Mouse (Mus musculus): Measurements from ENCODE around the gene Sin3b.

Sin3b gene

DNA sequence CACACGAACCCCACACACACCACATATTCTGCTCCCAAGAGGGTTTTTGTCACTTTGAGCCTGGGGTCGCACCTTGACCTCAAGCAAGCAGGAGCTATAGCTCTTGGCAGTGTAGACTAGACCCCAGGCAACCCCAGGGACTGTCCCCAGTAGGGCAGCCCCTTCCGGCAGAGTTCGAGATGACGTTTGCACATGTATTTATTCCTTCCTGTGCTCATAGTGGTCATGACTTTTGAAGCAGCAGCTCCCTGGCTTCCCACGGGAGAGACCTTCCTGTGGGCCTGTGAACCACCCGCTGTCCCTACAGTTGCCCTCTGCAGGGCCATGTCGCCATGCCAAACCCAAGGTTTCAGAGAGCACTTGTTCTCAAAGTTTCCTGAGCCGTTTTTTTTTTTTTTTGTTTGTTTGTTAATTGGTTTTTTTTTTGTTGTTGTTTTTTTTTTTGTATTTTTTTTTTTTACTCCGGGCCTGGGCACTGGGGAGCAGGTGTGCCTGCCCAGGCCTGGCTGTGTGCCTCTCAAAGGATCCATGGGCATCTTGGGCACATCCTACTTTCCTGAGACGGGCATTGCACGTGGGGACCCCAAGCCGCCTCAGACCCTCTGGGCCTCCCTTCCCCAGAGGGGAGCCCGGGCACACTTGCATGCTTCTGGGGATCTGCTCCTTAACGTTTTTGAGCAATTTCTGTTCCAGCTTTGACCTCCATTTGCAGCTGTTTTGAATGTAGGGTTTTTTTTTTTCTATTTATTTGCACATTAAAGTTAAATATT, 34.5 kb downstream of the Sin3b start:
- TF ChIP-seq POU5F1 (IDR thresholded peaks at IDR 0.05; ENCODE audit: borderline replicate concordance, low read length): no peak
- no peak for TF ChIP-seq CTCF (conservative IDR thresholded peaks at IDR 0.05; ENCODE audit: low read length)
- no peak for TF ChIP-seq NANOG (IDR thresholded peaks at IDR 0.05; ENCODE audit: borderline replicate concordance, low read length)

DNA sequence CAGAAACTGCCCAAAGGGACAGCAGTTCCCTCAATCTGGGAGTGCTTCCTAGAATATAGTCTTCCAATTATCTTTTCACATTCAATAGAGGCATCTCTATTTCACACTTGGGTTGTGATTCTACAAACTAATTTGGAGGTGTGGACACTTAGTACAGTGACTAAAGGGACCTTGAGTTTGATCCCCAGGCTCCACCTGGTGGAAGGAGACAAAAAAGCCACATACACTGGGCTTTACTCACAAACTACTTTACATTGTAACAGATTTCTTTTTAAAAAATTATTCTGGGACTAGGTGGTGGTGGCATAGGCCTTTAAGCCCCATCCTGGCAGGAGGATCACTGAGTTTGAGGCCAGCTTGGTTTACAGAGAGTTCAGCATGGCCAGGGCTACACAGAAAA, 35.2 kb downstream of the Sin3b start:
- peaks cover 22% of the 10 kb centered on the region for H3K4me1 ChIP-seq (replicated peaks; ENCODE audit: low read depth, low read length)
- TF ChIP-seq POU5F1 (IDR thresholded peaks at IDR 0.05; ENCODE audit: borderline replicate concordance, low read length) (no peak), NANOG (IDR thresholded peaks at IDR 0.05; ENCODE audit: borderline replicate concordance, low read length) (no peak), CTCF (conservative IDR thresholded peaks at IDR 0.05; ENCODE audit: low read length) (peak; percentile 22)
- peaks cover 27% of the 10 kb centered on the region for H3K36me3 ChIP-seq (ENCODE audit: insufficient read depth, low read length)
- H3K27me3 ChIP-seq (ENCODE audit: insufficient read depth, low read length): peaks cover 14% of the 10 kb centered on the region; the same call in 1 of the 2 replicates
- no peaks in the 10 kb centered on the region for H3K9me3 ChIP-seq (ENCODE audit: low read length)
- H3K4me3 ChIP-seq (replicated peaks; ENCODE audit: low read length): no peak overlapping the region

More for the DNA sequence above, 34.5 kb downstream of the Sin3b start:
- Histone ChIP-seq H3K27me3 (ENCODE audit: insufficient read depth, low read length) (peaks cover 14% of the 10 kb centered on the region; the same call in 1 of the 2 replicates), H3K4me3 (replicated peaks; ENCODE audit: low read length) (peak overlapping the region; percentile 74), H3K4me1 (replicated peaks; ENCODE audit: low read depth, low read length) (peaks cover 22% of the 10 kb centered on the region), H3K9me3 (ENCODE audit: low read length) (no peaks in the 10 kb centered on the region), H3K36me3 (ENCODE audit: insufficient read depth, low read length) (peaks cover 34% of the 10 kb centered on the region)

DNA sequence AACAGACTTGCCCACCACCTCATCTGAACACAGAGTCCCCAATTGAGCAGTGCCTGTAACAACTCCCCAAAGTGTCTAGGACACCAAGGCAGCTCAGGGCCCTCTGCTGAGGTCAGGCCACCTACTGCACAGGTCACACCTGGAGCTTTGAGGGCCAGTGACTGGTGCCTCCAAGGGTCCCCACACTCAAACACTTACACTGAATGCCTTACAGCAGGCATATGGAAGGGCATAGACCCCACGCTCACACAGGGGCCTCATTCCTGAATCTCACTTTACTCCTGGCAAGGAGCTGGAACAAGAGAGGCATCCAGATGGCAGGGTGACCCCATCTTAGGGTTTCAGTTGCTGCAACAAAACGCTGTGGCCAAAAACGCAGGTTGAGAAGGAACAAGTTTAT, 37.1 kb downstream of the Sin3b start:
- TF ChIP-seq POU5F1 (IDR thresholded peaks at IDR 0.05; ENCODE audit: borderline replicate concordance, low read length): no peak
- TF ChIP-seq CTCF (conservative IDR thresholded peaks at IDR 0.05; ENCODE audit: low read length): no peak
- TF ChIP-seq NANOG (IDR thresholded peaks at IDR 0.05; ENCODE audit: borderline replicate concordance, low read length): no peak
- no peaks in the 10 kb centered on the region for H3K9me3 ChIP-seq (ENCODE audit: low read length)
- peaks cover 20% of the 10 kb centered on the region for H3K4me1 ChIP-seq (replicated peaks; ENCODE audit: low read depth, low read length)
- peaks cover 12% of the 10 kb centered on the region for H3K36me3 ChIP-seq (ENCODE audit: insufficient read depth, low read length)
- no peak overlapping the region for H3K4me3 ChIP-seq (replicated peaks; ENCODE audit: low read length)
- peaks cover 14% of the 10 kb centered on the region; the same call in 1 of the 2 replicates for H3K27me3 ChIP-seq (ENCODE audit: insufficient read depth, low read length)

DNA sequence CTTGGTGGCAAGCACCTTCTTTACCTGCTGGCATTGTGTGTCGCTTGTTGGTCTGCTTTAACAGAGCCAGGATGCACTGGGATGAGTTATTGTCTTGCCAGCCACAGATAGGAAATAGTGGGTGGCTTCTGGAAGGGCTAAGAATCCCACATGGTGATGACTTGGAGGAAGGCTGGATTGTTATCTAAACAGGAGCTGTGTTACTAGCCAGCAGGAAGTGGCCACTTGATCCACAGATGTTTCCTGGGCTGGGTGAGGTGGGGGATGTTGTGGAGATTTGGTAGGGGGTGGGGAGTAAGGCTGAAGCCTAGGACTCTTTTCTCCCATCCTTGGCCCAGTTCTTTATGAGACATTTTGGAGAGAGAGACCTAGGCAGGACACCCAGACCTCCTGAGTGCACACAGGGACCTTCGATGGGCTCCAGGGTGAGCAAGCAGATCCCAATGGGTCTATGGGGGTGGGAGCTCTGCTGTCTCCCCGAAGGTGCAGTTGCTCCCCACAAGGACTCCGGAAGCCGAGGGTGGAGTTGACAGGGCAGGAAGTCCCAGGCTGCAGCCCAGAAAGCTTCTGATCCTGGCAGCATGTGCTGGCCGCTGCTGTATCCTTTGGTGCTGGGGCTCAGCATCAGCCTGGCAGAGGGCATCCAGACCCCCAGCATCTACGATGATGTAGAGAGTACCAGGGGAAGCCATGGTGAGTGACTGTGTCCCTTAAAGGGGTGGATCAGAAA, 38.4 kb downstream of the Sin3b start, which contains the start of gene F2rl3:
Gene F2rl3 (plus strand): TSS at position 559 of the 730 bp plus-strand sequence.
- Histone ChIP-seq H3K4me1 (replicated peaks; ENCODE audit: low read depth, low read length) (peaks cover 25% of the 10 kb centered on the region), H3K9me3 (ENCODE audit: low read length) (no peaks in the 10 kb centered on the region), H3K4me3 (replicated peaks; ENCODE audit: low read length) (no peak within 1 kb of the TSS), H3K36me3 (ENCODE audit: insufficient read depth, low read length) (no peaks in the 10 kb centered on the region; the same call in 1 of the 2 replicates), H3K27me3 (ENCODE audit: insufficient read depth, low read length) (peaks cover 11% of the 10 kb centered on the region; the same call in 1 of the 2 replicates)
- TF ChIP-seq CTCF (conservative IDR thresholded peaks at IDR 0.05; ENCODE audit: low read length): no peak
- TF ChIP-seq NANOG (IDR thresholded peaks at IDR 0.05; ENCODE audit: borderline replicate concordance, low read length): no peak
- no peak for TF ChIP-seq POU5F1 (IDR thresholded peaks at IDR 0.05; ENCODE audit: borderline replicate concordance, low read length)

DNA sequence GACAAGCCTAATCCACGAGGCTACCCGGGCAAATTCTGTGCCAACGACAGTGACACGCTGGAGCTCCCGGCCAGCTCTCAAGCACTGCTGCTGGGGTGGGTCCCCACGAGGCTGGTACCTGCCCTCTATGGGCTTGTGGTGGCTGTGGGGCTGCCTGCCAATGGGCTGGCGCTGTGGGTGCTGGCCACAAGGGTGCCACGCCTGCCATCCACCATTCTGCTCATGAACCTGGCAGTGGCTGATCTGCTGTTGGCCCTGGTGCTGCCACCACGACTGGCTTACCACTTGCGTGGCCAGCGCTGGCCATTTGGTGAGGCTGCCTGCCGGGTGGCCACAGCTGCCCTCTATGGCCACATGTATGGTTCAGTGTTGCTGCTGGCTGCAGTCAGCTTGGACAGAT, 39.2 kb downstream of the Sin3b start:
- no peaks in the 10 kb centered on the region for H3K9me3 ChIP-seq (ENCODE audit: low read length)
- no peak overlapping the region for H3K4me3 ChIP-seq (replicated peaks; ENCODE audit: low read length)
- peaks cover 19% of the 10 kb centered on the region for H3K4me1 ChIP-seq (replicated peaks; ENCODE audit: low read depth, low read length)
- TF ChIP-seq NANOG (IDR thresholded peaks at IDR 0.05; ENCODE audit: borderline replicate concordance, low read length): no peak
- TF ChIP-seq CTCF (conservative IDR thresholded peaks at IDR 0.05; ENCODE audit: low read length): no peak
- TF ChIP-seq POU5F1 (IDR thresholded peaks at IDR 0.05; ENCODE audit: borderline replicate concordance, low read length): no peak
- H3K36me3 ChIP-seq (ENCODE audit: insufficient read depth, low read length): no peaks in the 10 kb centered on the region; the same call in 1 of the 2 replicates
- H3K27me3 ChIP-seq (ENCODE audit: insufficient read depth, low read length): peaks cover 7% of the 10 kb centered on the region; the same call in 1 of the 2 replicates

DNA sequence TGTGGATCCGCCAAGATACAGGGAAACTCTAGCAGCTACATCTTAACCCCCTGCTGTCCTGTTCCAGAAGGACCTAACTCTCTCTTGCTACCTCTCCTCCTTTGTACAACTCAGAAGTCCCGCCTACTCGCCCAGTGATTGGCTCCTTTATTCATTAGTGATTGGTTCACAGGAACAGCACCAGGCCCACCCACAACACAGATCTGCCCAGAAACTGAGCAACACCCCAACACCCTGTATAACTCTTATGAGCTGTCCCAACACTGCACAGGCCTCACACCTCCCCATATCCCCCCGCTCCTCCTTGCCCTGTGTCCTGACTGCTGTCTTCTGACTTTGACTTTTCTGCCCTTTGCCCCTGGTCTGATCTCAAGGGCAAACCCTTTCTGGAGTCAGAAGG, 42.6 kb downstream of the Sin3b start:
- no peaks in the 10 kb centered on the region for H3K9me3 ChIP-seq (ENCODE audit: low read length)
- no peaks in the 10 kb centered on the region for H3K36me3 ChIP-seq (ENCODE audit: insufficient read depth, low read length)
- H3K4me3 ChIP-seq (replicated peaks; ENCODE audit: low read length): peak overlapping the region; percentile 41; the same call in 1 of the 2 replicates
- peaks cover 4% of the 10 kb centered on the region; the same call in 1 of the 2 replicates for H3K27me3 ChIP-seq (ENCODE audit: insufficient read depth, low read length)
- TF ChIP-seq CTCF (conservative IDR thresholded peaks at IDR 0.05; ENCODE audit: low read length) (no peak), NANOG (IDR thresholded peaks at IDR 0.05; ENCODE audit: borderline replicate concordance, low read length) (no peak), POU5F1 (IDR thresholded peaks at IDR 0.05; ENCODE audit: borderline replicate concordance, low read length) (no peak)
- peaks cover 14% of the 10 kb centered on the region for H3K4me1 ChIP-seq (replicated peaks; ENCODE audit: low read depth, low read length)

DNA sequence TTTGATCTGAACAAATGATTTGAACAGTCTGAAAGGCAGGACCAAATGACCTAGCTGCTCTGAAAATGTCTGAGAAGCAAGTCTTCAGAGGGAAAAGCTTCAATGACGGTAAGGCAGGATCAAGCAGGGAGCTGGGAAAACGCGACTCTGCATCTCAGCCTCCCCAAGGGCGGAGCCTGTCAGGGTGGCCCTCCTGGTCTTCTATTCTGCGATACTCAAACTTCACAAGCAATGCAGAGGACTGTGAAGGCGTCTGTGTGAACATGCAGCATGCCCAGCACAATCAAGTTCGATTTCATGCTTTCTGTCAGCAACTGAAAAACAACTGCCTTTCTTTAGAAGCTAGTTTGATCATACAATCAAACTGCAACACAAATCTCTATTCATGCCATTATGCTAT, 43.7 kb downstream of the Sin3b start:
- no peaks in the 10 kb centered on the region for H3K9me3 ChIP-seq (ENCODE audit: low read length)
- H3K27me3 ChIP-seq (ENCODE audit: insufficient read depth, low read length): peaks cover 1% of the 10 kb centered on the region; the same call in 1 of the 2 replicates
- H3K4me1 ChIP-seq (replicated peaks; ENCODE audit: low read depth, low read length): peaks cover 14% of the 10 kb centered on the region
- no peaks in the 10 kb centered on the region for H3K36me3 ChIP-seq (ENCODE audit: insufficient read depth, low read length)
- TF ChIP-seq NANOG (IDR thresholded peaks at IDR 0.05; ENCODE audit: borderline replicate concordance, low read length) (no peak), POU5F1 (IDR thresholded peaks at IDR 0.05; ENCODE audit: borderline replicate concordance, low read length) (no peak), CTCF (conservative IDR thresholded peaks at IDR 0.05; ENCODE audit: low read length) (no peak)
- no peak overlapping the region for H3K4me3 ChIP-seq (replicated peaks; ENCODE audit: low read length)

DNA sequence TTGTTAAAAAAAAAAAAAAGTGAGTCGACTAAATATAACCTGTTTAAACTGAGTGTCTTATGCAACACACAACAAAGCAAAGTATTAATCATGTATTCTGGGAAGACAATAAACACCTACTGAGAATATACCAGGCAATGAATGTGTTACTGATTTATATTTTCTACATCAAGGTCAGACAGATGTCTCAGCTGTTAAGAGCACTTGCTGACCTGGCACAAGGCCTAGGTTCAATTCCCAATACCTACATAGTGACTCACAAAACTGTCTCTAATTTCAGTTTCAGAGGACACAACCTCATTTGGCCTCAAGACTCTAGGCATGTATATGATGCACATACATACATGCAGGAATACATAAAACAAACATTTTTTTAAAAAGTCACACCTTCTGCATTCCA, 54.7 kb downstream of the Sin3b start:
- Histone ChIP-seq H3K4me1 (replicated peaks; ENCODE audit: low read depth, low read length) (no peaks in the 10 kb centered on the region), H3K4me3 (replicated peaks; ENCODE audit: low read length) (no peak overlapping the region), H3K9me3 (ENCODE audit: low read length) (no peaks in the 10 kb centered on the region), H3K36me3 (ENCODE audit: insufficient read depth, low read length) (no peaks in the 10 kb centered on the region), H3K27me3 (ENCODE audit: insufficient read depth, low read length) (no peaks in the 10 kb centered on the region)
- TF ChIP-seq NANOG (IDR thresholded peaks at IDR 0.05; ENCODE audit: borderline replicate concordance, low read length): no peak
- TF ChIP-seq POU5F1 (IDR thresholded peaks at IDR 0.05; ENCODE audit: borderline replicate concordance, low read length): no peak
- no peak for TF ChIP-seq CTCF (conservative IDR thresholded peaks at IDR 0.05; ENCODE audit: low read length)
